Mouse (Mus musculus) natural killer cell, adult 2 months (primary cell): ENCODE measurements at regions not wholly inside any gene's neighbourhood (a gene's known extent, or its start where the extent isn't known, plus 50 kb on each side); places are given as distances from the start of the nearest gene placed in this dataset.
"Not testable (repeated sequence)": the region's sequence is repeated elsewhere in the genome, so short reads cannot be mapped to it uniquely, and the experiment has no call there.

Experiments used
- DNase-seq, 2 experiments: peaks; one replicate each; pipeline ENCODE4 v3.0.0; 2022; ENCODE audit warnings: low spot score in 2 of 2

DNA sequence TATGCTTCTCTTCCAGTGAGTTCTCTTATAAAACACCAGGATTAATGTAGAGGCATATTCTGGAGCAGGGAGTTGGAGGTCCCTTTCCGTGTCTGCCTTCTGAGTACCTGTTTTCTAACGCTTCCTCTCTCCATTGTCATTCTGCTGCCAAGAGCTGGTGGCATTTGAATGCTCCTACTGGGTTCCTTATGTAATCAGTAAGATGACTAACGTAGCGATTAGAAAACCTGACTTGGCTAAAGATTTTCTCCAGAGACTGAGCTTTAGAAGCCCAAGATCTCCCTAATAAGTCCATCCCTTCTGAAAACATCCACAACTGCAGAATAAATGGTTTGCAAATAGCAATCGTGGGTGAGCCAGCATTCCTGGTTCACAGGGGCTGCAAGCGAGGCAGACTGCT, 174.5 kb downstream of the Dhx15 start:
- no peak for DNase-seq

DNA sequence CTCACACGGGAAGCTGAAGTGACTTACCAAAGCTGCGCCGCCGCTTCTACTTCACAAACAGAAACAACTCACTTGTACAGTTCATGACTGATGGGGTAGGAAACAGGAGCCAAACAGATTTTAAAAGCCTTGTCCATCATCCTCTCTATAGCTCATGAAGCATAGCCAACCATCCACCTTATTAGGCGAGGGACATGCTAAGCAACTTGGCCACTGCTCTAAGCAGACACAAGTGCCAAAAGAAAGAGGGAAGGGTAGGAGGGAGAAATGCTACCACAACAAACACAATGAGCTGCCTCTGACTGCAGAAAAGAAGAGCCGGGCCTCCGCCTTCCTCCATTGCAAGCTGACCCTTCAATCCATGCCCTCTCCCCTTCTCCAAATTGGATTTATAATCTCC, 179.9 kb downstream of the Dhx15 start:
- no peak for DNase-seq

DNA sequence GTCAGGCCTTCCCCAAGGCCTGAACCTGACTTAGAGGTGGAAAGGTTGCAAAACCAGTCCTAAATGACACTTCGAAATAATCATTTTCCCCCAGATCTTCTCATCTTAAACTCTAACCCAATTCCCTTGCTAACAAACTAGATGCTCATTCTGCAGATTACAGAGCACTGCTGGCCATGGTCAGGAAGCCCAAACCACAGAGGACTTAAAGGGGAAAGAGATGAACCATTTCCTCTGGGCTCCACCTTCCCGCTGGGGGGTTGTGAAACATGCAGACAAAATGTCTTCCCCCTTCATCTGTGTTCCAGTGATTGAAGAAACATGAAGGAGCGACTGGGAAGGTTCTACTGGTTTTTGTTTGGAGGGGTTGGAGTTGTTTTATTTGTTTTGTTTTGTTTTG, 181.4 kb downstream of the Dhx15 start:
- DNase-seq, result no peak

DNA sequence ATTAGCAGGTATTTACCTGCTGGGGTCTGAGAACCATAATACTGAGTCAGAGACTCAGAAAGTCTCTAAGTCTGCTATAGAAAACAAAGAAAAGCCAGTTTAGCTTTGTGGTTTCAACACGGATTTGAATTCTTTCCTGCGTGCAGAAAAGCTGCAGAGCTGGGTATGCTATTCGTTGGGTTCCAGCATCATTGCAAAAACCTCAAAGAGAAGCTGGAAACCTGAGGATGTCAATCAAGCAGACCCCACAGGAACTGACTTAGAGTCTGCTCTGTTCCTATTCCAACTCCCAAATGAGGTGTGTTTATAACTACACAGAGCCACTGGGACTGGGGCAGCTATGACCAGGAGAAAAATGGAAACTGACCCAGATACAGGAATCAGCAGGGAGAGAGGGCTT, 183.5 kb downstream of the Dhx15 start:
- DNase-seq, result no peak

DNA sequence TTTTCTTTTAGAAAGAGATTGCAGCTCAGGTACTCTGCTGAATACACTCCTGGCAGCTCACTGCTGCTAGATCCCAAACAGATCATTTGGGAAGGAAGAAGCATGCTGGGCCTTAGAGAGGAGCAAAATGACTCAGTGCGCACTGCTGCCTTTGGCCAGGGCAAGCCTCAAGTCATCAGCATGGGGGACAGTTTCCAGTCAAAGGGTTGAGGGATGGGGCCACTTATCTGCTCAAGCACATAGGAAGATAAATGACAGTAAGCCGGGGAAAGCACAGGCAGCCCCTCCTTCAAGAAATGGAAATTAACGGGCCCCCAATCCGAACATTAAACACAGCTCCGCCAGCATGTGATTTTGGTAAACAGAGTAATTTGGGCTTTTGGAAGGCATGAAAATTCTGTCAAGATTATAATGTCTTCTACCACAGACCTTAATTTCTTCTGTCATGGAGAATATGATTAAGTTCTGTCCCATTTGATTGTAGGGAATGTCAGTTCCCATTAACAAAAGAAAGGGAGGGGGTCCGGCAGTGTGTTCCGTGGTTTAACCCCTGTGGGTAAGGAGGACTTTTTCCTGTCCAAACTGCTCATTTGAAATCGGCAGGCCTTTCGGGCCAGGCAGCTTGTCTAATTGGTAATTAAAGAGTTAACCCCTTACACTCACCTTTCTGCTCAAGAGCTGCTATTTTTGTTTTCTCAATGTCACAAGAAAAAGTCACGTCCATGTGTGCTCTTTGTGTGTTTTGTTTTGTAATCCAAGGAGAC, 199.3 kb downstream of the Dhx15 start:
- DNase-seq, result no peak

DNA sequence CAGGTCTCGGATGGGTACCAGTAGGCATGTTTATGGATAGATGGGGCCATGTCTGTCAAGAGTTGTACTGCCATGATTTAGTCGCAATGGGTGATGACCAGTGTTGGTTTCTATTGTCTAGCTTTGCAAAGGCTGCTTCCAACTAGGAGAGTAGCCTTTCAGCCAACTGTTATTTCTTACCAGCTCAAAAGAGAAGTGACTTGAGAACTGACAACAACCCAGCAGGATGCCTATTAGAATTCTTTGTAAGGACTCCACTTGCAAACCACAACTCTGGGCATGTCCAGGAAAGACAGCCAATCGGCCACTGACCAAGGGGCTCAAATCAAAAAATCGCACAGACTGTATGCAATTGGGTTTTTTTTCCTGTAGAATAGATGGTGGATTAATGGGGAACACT, 200.9 kb downstream of the Dhx15 start:
- no peak for DNase-seq

DNA sequence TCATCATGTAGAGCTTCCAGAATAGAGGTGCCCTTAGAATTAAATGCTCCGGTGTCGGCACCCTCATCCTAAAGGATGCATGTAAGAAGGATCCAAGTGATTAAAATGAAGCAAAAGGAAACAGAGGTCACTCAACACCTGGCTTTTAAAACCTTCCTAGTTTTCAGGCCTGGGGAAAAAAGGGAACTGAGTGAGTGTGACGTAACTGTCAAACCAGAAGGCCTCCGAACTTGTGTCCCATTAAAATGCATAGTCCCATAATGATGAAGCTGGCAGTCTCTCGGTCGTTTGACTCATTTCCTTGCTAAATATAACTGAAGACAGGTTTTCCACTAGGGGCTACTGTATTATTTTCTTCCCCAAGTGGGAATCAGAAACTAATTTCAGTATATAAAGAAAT, 201.4 kb downstream of the Dhx15 start:
- DNase-seq, result no peak

DNA sequence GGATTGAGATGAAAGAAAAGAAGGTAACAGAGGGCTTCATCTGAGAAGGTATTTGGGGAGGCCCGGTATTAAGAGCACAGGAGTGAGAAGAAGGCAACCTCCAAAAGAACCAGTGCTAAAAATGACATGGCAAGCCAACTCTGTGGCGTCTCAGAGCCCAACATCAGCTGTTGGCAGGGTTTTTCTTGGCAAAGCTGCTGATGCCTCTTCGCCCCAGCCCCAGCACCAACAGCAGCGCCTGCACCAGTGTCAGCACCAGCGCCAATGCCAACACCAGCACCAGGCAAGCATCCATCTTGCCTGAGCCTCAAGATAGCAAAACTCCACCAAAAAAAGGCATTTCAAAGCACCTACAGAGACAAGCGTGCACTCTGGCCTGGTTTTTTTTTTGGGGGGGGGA, 205.3 kb downstream of the Dhx15 start:
- DNase-seq, result no peak

DNA sequence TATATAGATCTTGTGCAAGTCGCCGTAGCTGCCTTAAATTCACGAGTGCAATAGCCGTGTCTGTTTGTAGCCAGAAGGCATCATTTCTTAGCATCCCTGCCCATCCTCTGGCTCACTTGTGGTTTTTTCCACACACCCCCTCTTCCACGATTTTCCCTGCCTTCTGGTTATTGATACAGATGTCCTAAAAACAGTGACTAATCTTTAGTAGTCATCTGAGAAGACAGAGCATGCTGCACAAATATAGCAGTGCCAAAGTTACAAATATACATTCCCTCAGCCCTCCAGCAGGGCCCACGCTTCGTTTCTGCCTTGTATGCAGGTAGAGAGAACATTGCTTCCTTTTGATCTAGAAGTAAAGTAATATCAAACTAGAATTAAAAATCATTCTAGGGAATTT, 207.5 kb downstream of the Dhx15 start:
- DNase-seq, result no peak

DNA sequence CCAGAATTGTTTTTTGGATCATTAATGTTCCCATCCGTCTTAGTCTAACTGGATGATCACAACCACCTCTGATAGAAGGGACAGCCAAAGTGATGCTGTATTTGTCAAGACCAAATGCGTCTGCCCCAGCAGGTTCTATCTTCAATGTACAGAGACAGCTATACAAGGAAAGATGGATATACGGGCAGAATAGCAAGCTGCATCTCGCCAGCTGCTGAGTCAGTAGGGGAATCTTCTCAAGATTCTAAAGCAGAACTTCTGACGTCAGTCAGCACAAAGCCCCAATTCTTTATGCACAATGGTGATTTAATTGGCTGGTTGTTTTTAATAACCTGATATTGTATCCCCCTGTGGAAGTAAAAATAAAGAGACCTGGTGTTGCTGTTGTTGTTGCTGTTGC, 209.4 kb downstream of the Dhx15 start:
- no peak for DNase-seq

DNA sequence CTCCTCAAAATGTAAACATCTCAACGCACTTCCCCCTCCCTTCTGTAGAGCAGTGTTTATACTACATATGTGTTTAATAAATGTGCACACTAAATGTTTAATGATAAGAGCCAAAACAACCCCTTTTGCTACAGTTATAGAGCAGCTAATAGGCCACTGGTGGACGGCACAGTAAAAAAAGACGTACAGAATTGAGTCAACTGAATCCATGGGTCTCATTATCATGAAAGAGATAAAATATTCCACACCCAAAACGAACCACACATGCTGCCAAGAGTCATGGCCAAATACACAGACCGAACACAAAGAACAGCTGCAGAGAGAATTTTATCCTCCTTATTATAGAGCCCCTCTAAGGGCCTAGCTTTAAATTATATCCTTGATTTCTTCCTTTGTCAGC, 237.8 kb downstream of the Dhx15 start:
- DNase-seq, result no peak

DNA sequence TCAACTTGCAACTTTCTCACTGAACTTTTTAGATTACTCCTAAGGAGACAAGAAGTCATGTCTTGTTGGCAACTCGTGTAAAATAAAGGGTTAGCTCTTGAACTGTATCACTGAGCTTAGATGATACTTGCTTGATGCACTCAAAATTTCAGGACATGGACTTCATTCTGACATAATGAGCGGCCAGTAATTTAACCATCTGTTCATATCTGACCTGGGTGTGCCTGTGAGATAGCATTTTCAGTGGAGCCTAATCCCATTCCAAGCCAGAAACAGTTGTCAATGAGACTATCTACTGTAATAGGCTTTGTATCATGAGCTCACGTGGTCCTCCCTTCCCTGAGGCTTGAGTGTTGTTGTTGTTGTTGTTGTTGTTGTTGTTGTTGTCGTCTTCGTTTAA, 240.3 kb downstream of the Dhx15 start:
- no peak for DNase-seq

DNA sequence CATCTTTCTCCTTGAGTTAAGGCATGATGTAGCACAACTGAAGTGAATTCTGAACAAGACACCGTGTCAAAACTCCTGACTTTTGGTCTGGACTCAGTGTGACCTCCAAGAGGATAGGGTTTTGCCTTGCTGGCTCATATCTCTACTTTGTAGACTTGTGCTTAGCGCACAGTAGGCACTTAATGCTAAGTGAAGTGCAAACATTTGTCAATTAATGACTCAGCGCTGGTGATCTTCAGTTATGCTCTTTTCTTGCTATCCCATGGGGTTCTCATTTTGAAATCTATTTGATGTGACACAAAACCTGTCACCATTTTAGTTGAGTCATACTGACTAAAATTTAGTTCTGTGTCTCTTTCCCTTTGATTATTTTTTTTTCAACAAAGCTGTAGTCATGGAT, 244.3 kb downstream of the Dhx15 start:
- no peak for DNase-seq

DNA sequence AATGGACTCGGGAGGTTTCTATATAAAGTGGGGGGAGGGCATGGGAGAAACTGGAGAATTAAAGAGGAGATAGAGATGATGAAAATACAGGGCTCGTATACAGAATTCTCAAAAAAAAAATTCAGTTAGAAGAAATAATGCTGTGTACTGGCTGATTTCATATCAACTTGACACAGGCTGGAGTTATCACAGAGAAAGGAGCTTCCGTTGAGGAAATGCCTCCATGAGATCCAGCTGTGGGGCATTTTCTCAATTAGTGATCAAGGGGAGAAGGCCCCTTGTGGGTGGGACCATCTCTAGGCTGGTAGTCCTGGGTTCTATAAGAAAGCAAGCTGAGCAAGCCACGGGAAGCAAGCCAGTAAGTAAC, 248.4 kb downstream of the Dhx15 start:
- DNase-seq, result not testable (repeated sequence)

DNA sequence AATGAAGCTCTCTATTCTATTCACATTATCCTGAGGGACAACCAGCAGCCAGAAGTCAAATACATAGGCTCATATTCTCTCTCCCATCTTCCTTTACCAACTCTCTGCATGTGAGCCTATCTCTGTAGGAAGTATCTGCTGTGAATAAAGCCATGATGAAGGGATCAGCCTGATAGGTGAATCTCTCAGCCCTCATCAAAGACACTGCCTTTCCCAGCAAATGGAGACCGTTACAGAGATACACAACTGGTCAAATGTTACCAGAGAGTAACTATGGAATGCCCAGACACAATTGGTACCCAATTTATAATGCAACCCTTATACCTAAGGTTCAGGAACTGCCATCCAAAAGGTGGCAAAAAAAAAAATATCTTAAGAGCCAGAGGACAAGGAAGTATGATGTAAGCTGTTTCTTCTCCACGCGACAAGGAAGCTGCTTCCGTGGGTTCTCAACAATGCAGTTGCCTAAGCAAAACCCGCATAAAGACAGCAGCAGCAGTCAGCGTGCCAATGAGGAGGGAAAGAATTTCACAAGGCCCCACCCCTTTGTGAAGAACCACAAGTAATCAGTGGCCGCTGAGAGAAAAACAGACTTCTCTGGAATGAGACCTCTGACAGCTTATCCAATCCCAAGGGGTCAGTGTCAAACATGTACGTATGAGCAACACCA, 248.9 kb downstream of the Dhx15 start:
- DNase-seq, result no peak

DNA sequence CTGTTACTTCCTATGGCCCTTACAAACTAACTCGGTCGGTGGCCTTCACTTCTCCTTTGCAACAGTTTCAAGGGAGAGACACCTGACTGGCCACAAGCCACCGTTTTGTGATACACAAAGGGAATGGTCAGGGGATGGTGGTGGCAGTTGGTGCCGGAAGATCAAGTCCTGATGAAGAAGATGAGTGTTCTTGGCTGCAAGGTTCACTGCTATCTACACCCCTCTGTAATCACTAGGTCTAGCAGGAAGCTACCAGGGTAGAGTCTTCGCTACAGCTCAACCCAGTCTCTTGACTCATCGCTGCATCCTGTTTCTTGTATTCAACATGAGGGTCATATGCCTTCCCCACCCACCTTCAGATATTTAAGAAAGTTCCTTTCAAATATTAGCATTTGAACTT, 251.5 kb downstream of the Dhx15 start:
- DNase-seq, result no peak

DNA sequence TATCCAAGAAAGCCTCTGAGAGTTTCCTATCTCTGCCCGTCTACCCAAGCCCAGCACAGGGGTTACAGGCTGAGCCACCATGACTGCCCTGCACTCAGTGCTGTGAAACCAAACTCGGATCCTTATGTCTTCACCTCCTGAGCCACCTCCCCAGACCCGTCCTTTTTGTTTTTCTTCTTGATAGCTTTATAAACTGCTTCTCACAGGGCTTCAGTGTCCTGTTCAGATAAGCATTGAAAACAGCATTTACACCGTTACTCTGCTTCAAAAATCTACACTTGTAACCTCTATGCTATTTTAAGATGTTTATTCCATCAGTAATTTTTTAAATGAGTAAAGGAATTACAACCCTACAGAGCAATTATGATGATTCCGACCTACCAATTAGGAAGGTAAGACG, 253.0 kb downstream of the Dhx15 start:
- no peak for DNase-seq

DNA sequence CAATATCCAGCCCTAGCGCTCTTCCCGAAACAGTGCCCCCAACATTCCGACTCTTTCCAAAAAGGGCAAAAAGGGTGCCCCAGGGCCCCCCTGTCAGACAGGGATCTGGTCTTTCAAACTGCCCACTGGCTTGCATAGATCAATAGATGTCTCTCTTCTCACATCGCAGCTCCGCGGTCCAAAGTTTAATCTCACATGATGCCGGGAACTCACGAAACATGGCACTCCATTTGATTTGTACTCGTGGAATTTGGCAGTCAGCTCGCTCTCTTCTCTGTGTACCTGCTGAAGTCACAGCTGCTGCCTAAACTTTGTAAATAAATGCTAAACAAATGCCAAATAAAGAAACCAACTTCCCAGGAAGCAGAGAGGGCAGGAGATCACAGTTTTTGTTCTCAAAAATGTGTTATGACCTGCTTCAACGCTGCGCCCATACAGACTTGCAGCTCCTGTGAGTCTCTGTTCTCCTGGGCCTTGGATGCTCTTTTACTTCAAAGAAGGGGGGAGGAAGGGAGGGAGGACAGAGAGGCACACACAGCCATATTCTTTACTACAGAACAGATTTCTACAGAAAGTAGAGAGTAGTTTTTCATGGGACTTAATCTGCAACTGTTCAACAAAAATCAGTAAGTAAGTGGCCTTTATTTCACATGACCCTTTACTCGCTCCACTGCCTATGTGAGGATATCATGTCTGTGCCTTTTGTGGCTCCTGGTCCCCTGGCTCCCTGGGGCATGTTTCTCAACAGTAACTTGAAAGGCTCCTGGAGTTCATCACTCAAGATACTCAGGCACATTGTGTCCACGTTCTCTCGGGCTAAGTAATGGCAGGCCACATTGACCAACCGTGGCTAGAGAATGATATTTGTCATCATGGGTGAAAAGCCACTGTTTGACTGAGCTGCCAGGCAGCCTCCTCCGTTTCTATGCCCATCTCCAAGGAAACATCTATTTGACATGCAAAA, 254.6 kb downstream of the Dhx15 start:
- DNase-seq, result no peak

DNA sequence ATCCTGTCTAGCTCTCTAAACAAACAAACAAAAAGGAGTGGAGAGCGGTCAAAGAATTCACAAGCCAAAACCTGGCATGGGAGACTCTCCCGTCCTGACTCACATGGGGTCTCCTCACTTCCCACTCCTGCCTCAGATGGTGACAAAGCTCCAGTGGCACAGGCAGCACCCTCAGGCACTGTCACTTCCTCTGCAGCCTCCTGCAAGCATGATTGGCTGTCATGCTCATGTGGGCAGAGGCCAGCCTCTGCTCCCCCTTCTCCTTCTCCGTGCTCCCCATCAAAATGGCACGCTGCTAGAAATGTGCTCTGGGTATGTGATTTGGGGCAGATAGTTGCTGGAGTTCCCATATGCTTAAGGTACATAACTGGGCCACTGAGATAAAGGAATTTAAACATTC, 255.4 kb downstream of the Dhx15 start:
- no peak for DNase-seq

DNA sequence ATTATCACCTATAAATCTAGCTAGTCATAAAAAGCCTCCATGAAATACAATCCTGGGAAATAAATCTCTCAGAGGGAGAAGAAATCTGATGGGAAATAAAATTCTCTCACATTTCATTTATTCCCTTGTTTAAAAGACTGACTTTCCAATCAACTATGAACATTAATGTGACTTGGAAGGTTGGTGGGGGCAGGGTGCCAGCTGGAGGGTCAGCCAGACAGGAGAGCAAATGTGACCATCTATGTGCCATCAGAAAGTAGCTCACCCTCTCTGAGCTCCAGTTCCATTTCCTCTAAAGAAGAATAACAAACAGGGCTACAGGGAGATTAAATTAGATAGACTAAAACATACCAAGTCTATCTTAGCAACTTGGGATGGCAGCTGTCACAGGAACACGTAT, 257.0 kb downstream of the Dhx15 start:
- DNase-seq, result no peak

DNA sequence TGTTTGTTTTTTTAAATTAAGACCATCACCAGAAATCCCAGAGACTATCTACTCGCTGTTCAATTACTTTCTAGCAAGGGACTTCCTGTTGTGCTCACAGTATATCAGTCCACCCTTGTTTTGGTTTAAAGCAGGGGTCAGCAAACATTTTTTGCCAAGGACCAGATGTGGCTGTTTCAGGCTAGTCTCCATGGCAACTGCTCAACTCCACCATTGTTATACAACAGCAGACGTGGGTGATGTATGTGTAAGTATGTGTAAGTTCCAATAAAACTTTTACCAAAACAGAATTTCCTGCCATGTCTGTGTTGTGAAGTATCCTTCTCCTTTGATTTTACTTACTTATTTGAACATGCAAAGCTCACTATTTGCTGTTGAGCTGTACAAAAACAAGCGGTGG, 259.9 kb downstream of the Dhx15 start:
- DNase-seq, result no peak

DNA sequence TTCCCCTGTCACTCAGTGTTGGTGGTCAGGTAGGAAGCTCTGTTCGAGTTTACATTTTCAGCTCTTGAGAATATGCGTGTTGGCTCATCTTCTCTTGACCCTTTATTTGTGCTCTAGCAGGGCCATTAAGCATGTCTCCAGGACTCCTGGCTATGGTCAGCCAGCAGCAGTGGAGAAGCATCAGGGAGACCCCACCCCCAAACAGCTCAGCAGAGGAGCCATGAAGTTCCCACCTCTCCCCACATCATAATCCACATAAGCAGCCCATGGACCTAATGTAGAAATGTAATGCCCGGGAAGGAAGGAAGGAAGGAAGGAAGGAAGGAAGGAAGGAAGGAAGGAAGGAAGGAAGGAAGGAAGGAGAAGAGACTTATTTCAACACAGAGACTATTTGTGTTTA, 261.5 kb downstream of the Dhx15 start:
- no peak for DNase-seq

DNA sequence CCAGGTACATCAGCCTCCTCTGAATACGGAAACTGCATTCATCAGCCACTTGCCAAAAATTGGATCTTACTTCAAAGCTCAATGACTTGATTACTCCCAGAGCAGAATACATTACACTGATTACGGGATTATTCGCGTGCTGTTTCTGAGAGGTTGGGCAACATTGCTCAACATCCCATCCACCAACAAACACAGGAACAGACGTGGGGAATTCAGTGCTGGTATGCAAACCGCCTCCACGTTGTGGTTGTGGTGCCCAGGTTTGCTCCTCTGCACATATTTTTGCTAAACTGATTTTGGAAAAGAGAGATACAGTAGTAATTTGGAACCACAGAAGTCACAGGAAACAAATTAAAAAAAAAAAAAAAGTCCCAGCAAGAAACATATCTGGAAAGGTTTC, 266.9 kb downstream of the Dhx15 start:
- DNase-seq, result no peak
